Mouse (Mus musculus) thymus, postnatal 0 days (tissue): ENCODE data around the gene Zfp263. TPM values are rescaled to one million over a fixed set of nuclear protein-coding genes. Genes with fewer than 3 reads are reported as not detected.

ENCODE experiments used
- DNase-seq: peaks from one replicate; pipeline ENCODE4 v3.0.0-alpha.2; 2015; ENCODE audit warnings: low spot score
- polyA plus RNA-seq: library from polyadenylated mRNA; unstranded; fragments of >200 nt; fragmentation: Nextera tagmentation; extraction: Ambion mirVana; gene quantifications from 2 replicates; pipeline ENCODE4 v1.2.1, GENCODE M21; 2015

The Zfp263 gene
- polyA plus RNA-seq, result 40.9 and 52.0 TPM in 2 replicates

GRCm38 (mm10) chr16:3743503-3744185, at the start of gene Zfp263:
Gene Zfp263, plus strand, starts transcription at chr16:3744093.
- peak; percentile 96 for DNase-seq

DNA sequence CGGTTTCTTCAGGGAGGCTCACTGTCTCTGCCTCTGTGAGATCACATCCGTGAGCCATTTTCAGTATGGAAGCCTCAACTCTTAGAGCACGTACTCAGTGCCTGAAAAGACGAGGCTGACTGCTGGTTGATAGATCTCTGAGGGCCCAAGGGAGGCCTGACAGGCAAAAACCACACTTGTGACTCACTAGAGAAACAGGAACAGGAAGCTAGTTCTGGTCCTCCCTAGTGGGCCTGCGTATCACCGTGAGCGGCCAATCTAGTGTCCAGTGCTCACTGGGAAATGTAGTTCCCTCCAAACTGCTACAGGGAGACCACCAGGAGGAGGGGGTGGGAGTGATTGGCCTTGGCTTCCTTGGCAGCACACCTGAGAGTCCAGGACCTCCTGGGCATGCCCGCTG, 44.6 kb upstream of the Zfp263 start:
- no peak for DNase-seq

- no peak for DNase-seq
Observed at GRCm38 (mm10) chr16:3700893-3701292, 43.0 kb upstream of the Zfp263 start.

DNA sequence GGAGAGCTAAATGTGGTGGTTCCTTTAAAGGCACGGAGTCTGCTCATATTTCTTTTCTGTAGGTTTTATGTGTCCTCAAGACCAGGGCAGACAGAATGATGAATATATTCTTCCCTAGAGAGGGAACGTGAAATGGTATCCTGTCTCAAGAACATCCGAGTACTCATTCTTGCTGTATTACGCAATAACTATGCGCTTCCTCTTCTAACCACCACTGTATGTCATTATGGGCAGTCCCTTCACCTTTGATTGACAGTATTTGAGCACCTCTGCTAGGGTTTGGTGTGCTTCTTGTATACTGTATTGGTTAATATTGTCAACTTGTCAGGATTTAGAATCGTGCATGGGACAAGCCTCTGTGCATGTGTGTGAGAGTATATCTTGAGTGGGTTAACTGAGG, 37.2 kb upstream of the Zfp263 start:
- DNase-seq, result no peak

DNA sequence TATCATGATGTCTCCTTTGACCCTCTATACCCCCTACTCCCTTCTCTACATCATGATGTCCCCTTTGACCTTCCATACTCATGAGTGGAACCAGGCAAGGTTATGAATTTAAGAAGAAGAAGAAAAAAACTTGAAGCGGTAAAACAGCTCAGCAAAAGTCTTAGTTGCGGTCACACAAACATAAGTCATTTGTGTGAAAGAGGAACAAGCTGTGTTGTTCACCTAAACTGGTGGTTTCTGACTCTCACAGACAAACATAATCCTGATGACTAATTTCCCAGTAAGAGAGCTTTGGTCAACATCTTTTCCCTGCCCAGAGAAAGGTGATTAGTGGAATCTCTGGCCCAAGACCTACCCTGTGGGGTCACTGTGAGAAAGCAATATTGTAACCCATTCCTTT, 29.2 kb upstream of the Zfp263 start:
- DNase-seq, result no peak

- DNase-seq, result no peak
Observed at GRCm38 (mm10) chr16:3717980-3718379, 25.9 kb upstream of the Zfp263 start, which contains the start of gene Mefv. Gene Mefv, minus strand, starts transcription at chr16:3718097.

GRCm38 (mm10) chr16:3723231-3723630, 20.7 kb upstream of the Zfp263 start:
- DNase-seq, result no peak

DNA sequence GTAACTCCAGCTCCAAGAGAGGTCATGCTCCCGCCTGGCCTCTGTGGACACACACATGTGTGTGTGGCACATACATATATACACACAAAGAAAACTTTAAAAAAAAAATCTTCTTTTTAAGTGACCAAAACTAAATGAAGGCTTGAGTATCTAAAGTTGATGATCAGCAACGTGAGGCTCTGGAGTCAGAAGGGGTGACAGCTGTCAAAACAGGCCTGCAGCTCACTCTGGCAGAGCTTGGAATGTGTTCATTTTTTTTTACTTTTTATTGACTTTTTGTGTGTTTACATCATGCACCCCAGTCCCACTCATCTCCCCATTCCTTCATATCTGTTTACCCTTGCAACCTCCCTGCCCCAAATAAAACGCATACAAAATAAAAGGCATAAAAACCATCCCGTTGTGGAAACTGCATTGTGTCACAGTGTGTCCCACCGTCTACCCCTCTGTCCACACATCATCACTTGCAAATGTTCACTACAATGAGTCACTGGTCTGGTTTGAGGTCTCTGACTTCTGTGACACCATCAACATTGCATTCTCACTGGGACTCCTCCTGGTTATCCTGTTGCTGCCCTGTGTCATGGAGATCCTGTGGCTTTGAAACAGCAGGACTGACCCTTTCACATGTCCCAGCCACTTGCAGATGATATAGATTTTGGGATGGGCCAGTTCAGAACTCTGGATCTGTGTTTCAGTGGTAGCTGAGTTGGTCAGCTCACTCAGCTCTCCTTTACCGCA, 15.7 kb upstream of the Zfp263 start:
- DNase-seq, result no peak

DNA sequence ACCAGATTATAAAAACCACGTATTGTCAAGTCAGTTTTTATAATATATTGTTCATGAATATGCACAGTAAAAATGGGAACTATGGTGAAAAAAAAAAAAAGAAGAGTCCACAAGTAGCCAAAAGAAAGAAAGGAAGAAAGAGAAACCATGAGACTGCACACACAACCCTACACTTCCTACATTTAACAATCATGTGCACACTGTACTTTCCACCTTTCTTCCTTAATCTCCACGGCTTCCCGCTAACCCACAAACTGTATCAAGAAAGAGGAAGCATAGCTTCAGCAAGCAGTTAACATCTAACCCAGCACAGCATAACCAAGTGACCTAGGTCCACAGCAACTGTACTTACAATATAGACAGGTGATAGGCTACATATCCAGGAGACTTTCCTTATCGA, 11.3 kb upstream of the Zfp263 start:
- no peak for DNase-seq

GRCm38 (mm10) chr16:3733198-3733732, 10.6 kb upstream of the Zfp263 start:
- no peak for DNase-seq

- DNase-seq, result no peak
Observed at GRCm38 (mm10) chr16:3742466-3742865, 1.4 kb upstream of the Zfp263 start.

DNA sequence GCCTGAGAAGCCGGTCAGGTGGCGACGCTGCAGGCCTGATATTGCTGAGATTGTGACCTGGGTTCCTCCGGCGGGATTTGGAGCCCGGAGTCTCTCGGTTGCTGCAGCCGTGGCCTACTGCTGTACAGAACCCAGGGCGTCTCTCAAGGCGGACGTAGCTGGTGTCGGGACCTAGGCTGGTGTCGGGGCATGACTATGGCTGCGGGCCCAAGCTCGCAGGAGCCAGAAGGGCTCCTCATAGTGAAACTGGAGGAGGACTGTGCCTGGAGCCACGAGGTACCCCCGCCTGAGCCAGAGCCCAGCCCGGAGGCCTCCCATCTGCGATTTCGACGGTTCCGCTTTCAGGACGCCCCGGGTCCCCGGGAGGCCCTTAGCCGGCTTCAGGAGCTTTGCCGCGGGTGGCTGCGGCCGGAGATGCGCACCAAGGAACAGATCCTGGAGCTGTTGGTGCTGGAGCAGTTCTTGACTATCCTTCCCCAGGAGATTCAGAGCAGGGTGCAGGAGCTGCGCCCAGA, 350 bp downstream of the Zfp263 start:
- no peak for DNase-seq

- DNase-seq, result no peak
Observed at GRCm38 (mm10) chr16:3745656-3746055, 1.8 kb downstream of the Zfp263 start.

DNA sequence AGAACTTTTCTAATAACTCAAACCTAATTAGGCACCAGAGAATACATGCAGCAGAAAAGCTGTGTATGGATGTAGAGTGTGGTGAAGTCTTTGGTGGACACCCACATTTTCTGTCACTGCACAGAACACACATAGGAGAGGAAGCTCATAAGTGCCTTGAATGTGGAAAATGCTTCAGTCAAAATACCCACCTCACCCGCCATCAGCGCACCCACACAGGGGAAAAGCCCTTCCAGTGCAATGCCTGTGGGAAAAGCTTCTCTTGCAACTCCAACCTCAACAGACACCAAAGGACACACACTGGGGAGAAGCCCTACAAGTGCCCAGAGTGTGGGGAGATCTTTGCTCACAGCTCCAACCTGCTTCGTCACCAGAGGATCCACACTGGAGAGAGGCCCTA, 5.1 kb downstream of the Zfp263 start:
- DNase-seq, result no peak

GRCm38 (mm10) chr16:3771603-3772002, 27.7 kb downstream of the Zfp263 start:
- DNase-seq, result no peak

- no peak for DNase-seq
Observed at GRCm38 (mm10) chr16:3776365-3776764, 32.5 kb downstream of the Zfp263 start.

DNA sequence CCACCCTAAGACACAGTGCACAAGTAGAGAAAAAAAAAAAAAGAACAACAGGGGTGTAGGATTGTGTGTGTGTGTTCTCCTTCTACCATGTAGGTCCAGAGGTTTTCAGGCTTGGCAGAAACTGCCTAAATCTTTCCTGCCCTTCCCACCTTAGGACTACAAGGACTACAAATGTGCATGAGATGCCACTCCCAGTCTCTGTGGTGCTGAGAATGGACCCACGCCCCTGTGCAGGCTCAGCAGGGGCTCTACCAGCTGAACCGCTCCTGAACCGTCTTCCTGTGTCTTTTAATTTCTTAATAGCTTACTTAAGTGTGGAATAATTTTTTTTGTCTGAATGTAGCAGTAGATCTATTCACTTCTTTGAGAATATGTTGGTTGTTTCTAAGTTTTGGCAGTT, 34.1 kb downstream of the Zfp263 start:
- DNase-seq, result no peak

- DNase-seq, result no peak
Observed at GRCm38 (mm10) chr16:3781237-3781636, 37.3 kb downstream of the Zfp263 start.

GRCm38 (mm10) chr16:3788394-3788793, 44.5 kb downstream of the Zfp263 start:
- no peak for DNase-seq
